Mouse (Mus musculus) adrenal gland, adult 2 months (tissue): ENCODE results near the gene Pard3b. TPM values are rescaled to one million over a fixed set of nuclear protein-coding genes. Genes with fewer than 3 reads are reported as not detected.
A peak's percentile ranks its signal among the peaks of the same experiment; 100 is the strongest.

Source experiments
- DNase-seq: peaks from one replicate; pipeline ENCODE4 v3.0.0; 2021
- polyA plus RNA-seq: library from polyadenylated mRNA; depleted of rRNA; stranded (reverse); fragments of >200 nt; gene quantifications from 2 replicates; pipeline ENCODE4 v1.2.3, GENCODE M21; 2012
- total RNA-seq, 2 experiments: library from RNA; stranded (reverse); gene quantifications; 2 replicates each; pipeline ENCODE4 v1.2.3; 2021

Pard3b gene
- total and polyA plus RNA-seq, 3 experiments = 10.8 to 12.1 (median 11.2) TPM

DNA sequence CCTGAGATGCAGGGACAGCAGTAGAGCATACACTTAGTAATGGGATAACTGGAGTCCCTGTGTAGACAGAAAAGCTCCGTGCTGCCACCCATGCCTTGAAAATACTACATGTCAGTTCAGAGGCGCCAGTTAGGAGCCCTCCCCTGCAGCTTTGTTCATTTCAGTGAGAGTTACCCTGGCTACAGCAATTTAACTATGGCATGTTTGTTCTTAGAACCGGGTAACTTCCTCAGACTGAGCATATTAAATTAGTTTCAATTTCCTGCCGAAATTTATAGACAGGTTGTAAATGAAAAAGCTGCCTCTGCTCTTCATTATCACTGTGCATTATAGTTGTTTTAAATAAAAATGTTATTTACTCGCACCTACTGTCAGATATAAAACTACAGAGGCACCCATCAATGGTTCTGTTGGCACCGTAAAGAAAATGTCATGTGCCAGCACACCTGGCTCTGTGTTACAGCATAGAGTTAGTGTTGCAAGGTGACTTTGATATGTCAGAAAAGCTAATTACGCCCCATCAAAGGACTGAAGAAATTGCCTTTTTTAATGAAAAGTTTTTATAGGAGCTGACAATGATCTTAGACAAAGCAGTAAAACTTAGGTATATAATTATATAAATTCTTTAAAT is 289.6 kb downstream of the Pard3b start:
- DNase-seq = no peak

GRCm38 (mm10) chr1:61933574-61933973 is 294.9 kb downstream of the Pard3b start:
- DNase-seq = no peak

GRCm38 (mm10) chr1:61934760-61935159 is 296.1 kb downstream of the Pard3b start:
- DNase-seq = no peak

- DNase-seq = no peak
Observed at GRCm38 (mm10) chr1:61939882-61940281, 301.3 kb downstream of the Pard3b start.

DNA sequence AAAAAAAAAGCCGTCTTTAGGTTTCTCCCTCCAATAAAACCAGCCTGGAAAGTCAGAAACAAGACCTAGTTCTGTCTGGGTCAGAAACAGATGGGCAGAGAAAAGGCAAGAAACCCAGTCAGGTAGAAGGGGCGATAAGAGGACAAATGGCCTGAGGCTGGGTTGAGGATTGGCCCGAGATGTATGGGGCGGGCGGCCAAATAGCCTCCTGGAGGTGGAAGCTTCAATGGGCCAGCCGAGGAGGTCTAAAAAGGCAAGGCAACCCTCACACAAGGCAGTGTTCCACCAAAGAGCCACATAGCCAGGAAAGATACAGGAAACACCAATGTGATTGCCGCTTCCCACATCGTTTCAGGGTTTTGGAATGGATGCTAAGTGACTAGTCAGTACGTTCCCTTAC is 322.9 kb downstream of the Pard3b start:
- no peak for DNase-seq

- peak; percentile 2 for DNase-seq
Observed at GRCm38 (mm10) chr1:61962571-61962970, 323.9 kb downstream of the Pard3b start.

GRCm38 (mm10) chr1:61967124-61967523 is 328.5 kb downstream of the Pard3b start:
- no peak for DNase-seq

GRCm38 (mm10) chr1:61967807-61968206 is 329.2 kb downstream of the Pard3b start:
- no peak for DNase-seq

DNA sequence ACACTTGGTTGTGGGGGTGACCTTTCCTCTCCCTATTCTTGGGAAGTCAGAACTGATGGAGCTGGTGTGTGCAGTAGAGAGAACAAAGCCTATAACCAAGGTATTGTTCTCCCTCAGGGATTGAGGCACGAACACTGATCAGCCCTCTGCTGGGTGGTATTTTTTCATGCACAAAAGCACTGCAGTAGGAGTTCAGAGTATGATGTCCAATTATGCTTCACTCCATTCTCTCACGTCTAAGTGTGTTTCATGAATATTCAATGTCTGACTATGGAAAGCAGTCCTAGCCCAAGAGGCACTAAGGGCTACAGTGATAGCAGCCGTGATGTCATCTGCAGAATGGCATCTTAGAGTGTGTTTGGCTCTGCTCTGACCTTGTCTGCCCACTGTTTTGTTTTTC is 359.1 kb downstream of the Pard3b start:
- DNase-seq = no peak

- DNase-seq = no peak
Observed at GRCm38 (mm10) chr1:62008811-62009210, 370.2 kb downstream of the Pard3b start.

- DNase-seq = no peak
Observed at GRCm38 (mm10) chr1:62011712-62012111, 373.1 kb downstream of the Pard3b start.

- DNase-seq = peak; percentile 12
Observed at GRCm38 (mm10) chr1:62016536-62017300, 378.1 kb downstream of the Pard3b start.

- no peak for DNase-seq
Observed at GRCm38 (mm10) chr1:62018276-62018675, 379.7 kb downstream of the Pard3b start.

- DNase-seq = no peak
Observed at GRCm38 (mm10) chr1:62019743-62020142, 381.1 kb downstream of the Pard3b start.

- DNase-seq = peak; percentile 57
Observed at GRCm38 (mm10) chr1:62041718-62042117, 403.1 kb downstream of the Pard3b start.

- no peak for DNase-seq
Observed at GRCm38 (mm10) chr1:62048592-62048991, 410.0 kb downstream of the Pard3b start.

GRCm38 (mm10) chr1:62051186-62051825 is 412.7 kb downstream of the Pard3b start:
- DNase-seq = no peak

DNA sequence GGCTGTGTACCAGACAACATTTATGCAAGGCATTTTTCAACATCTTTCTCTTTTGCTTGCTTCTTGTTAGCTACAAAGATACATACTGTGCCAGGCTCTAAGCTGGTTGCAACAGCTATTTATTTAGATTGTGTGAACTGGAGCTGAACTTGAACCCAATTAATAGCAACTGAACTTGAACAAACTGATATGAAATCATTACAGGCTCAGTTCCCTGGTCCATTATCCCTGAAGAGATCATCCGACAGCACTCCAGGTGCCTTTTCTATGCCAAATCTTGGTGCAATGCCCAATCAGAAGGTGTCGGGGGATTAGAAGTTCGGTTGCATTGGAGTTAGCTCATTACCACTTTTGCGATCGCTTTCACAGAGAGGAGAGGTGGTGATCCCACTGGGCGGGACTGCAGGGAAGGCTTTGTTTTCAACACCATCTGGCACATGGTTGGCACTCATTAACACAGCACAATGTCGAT is 414.6 kb downstream of the Pard3b start:
- no peak for DNase-seq

DNA sequence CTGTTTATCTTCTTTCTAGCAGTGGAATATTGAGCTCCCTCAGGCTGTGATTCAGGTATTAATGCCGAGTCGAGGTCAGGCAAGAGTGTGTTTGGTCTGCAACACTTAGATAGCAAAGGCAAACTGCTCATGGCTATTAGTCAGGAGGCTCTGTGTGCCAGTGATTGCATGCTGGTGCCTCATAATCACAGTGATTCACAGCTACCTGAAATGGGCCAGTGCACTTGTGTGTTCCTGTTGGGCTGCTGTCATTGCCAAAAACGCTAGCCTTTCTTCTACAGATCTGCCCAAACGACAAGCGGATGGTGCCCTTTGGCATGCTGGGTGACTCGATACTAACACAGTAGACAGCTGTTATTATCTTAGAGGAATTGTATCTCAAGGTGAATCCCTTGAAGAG is 416.7 kb downstream of the Pard3b start:
- DNase-seq = peak; percentile 4

- DNase-seq = no peak
Observed at GRCm38 (mm10) chr1:62070617-62071016, 432.0 kb downstream of the Pard3b start.

DNA sequence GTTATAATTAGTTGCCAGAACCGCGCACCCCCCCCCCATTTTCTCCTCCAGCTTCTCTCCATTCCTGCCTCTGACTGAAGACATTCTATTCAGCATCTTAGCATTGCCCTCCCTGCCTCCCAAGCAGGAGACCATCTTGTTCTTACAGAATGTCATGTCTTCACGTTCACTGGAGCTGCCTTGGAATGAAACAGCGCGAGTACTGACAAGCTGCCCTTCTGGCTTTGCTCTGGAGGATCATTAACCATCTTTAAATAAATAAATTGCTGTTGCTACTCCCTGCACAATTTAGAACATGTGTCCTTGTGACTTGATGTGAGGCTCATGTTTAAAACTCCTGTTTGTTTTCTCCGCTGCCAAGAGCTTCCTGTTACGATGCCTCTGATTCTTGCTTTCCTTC is 432.5 kb downstream of the Pard3b start:
- DNase-seq = no peak

DNA sequence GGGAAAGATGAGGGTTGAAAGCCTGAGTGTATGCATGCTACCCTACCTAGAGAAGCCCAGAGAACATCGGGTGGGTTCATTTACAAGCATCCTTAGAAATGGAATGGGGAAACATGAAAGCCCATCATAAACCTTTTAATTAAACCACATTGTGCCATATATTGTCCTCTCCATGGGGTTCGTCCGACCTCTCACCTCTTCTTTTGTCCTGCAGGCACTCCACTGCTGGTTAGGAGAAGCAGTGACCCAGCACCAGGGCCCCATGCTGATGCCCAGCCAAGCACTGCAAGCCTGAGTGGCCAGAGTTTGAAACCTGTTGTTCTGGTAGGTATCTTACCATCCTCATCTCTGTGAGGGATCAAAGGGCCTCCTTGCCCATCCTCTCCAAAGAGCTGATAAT is 437.5 kb downstream of the Pard3b start:
- no peak for DNase-seq

DNA sequence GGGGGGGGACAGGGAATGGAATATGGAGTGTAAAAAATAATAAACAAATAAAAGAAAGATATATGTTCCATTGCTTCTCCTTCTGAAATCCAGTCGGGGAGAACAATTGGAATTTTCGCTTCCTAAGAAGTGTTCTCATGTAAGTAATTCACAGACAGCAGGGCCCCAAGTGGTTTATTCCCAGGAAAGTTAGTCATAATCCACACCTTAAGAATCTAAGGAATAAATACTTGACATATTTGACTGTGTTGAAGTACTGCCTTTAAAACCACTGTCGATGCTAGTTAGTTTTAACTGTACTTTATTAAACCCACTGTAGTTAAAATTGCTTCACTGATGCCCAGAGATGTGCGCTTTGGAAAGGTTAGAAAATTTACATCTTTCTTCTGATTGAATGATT is 442.5 kb downstream of the Pard3b start:
- no peak for DNase-seq
